Mouse (Mus musculus) layer of hippocampus, postnatal 36 days (tissue): ENCODE measurements around the gene Cgnl1. TPM values are rescaled to one million over a fixed set of nuclear protein-coding genes. Genes with fewer than 3 reads are reported as not detected.

Experiments
- DNase-seq, 2 experiments: peaks; one replicate each; pipeline ENCODE4 v3.0.0; 2022
- total RNA-seq, 2 experiments: library from RNA; stranded (reverse); gene quantifications; 2 replicates each; pipeline ENCODE4 v1.2.3; 2021

The Cgnl1 gene
- total RNA-seq, 2 experiments from 2014 or later: 8.4 to 10.0 TPM

- no peak for DNase-seq
Observed at GRCm38 (mm10) chr9:71666432-71666831, 105.0 kb downstream of the Cgnl1 start.

DNA sequence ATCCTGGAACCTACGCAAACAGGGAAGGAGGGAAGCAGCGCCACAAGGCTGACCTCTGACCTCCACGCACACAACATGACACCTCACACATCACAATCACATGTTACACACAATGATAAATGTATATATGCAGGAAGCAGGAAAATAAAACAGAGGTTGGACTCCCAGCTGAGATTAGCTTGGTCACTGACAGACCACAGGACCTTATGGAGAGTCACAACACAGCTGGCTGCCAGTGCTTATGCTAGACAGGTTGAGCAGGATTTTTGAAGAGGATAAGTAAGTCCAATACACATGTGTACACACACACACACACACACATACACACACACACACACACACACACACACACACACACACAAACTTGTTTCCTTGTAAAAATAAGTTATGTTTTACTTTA is 105.9 kb downstream of the Cgnl1 start:
- no peak for DNase-seq

DNA sequence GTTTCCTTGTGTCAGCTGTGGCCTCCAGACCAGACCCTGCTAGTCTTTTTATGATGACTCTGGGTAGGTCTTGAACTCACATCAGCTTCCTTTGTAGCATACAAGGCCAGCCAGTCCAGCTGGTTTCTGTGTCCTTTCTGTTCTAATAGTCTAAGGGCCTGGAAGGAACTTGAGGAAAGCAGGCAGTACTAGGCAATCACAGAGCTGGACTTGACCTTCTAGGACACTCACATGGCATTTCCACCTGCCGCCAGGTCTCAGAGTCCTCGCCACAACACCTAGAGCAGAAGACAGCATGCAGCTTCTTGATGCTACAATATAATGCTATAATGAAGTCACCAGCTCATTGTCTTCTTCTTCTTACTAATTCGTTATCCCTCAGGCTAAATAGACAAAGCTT is 106.5 kb downstream of the Cgnl1 start:
- no peak for DNase-seq

DNA sequence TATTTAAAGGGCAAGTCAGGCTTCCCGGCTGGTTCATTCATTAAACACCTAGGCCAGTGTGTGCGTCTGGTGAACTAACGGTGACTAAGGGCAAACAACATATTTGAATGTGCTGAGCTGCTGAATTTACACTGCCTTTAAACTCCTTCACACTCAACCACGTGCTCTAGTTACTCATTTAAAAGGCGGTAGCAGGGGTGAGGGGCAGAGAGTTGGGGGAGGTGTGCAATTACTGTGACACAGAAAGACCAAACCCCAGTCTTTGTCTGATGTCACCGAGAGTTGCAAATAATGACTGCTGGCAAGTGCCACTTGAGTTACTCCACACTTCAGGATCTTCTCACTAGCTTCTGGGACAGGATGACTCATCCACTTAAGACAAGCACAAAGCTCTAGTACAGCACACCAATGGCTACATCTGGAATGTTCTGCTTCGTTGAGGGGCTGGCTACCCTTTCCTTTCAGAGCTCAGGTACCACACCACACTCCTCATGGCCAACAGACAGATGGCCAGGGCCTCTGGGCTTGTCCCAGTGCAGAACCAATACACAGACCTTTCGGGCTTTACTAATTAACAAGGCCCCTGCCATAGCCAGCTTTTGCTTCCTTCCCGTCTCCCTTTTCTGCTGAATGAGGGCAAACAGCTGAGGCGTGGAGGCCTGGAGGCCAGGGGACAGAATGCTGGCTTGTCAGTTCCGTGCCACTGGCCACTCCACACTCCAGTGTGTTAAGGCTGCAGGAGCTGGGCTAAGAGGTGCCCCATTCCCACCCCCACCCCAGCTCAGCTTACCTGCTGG is 107.8 kb downstream of the Cgnl1 start:
- no peak for DNase-seq

DNA sequence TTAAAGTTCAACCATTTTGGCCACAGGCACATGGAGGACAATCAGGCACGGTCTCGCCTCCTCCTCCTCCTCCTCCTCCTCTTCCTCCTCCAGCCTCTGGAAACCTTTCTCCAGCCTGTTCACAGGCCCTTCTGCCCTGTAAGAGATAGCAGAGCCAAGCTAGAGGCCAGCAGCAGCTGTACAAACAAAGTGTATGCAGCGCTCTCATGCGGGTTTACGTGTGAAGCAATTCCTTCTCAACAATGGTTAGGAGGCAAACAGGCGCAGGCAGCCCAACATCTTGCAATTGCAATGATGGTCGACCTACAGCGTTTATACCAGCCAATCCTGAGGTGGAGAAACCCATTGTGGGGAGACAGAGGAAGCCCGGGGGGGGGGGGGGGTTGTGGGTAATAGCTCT is 110.9 kb downstream of the Cgnl1 start:
- DNase-seq: no peak

DNA sequence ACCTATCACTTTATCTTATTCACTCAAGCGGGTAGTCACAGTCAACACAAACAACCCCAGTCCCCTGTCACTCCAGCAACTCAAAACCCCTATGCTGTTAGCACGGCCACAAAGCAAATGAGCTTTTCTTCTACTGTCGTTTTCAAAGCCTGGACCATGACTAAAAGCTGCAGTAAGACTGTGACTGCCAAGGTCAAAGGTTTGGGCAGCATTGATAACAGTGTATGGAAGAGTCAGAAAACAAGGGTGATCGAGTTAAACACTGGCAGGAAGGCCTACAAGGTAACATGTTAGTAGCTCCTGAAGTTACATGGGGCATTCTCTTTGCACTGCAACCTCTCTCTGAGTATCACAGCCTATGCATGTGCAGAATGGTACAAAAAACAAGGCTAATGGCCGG is 111.7 kb downstream of the Cgnl1 start:
- no peak for DNase-seq

DNA sequence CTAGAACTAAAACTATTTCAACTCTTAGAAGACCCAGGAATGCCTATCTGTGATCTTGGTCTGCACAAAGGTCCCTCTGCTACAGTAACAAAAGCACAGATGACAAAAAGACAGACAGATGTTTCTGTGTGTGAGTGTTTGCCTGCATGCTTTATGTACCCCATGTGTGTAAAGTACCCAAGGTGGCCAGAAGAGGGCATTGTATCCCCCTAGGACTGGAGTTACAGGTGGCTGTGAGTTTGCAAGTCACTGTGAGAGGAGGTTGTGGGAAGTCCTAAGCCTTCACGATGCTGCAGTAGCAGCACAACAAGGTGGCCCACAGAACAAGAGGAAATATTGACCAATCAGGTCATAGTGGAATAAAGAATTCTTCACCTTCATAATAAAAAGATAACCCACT is 114.2 kb downstream of the Cgnl1 start:
- DNase-seq: no peak

DNA sequence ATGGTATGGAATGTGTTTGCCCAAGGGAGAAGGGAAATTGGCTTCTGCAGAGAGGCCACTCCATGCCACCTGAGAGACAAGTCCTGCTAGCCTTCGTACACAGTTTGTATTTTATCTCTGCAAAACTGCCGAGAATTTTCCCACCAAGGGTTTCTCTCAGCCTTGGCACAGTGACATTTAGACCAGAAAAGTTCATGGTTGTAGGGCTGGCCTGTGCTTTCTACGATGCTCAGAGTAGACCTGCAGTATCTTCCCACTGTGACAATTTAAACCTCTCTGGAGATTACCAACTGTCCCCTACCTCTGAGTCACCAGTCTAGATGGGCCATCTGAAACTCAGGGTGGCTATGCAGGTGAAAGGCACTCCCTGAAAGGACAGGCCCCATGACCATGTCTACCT is 116.5 kb downstream of the Cgnl1 start:
- no peak for DNase-seq

DNA sequence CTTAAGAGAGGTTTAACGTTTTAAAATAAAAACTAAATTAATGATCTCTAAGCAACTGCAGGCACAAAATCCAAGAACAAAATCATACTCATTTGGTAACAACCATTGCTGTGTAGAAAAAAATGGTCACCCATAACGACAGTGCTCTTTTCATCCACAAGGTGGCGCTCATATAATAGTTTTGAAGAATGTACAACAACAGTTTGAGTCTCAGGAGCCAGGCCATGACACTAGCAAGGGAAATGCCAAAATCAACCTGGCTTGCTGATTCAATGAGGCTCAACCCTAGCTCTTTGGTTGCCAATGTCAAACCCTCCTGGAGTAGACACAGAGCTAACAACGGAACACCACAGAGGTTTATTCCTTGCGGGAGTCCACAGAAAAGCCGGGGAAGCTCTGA is 125.3 kb downstream of the Cgnl1 start:
- peak; percentile 37 to 60 for DNase-seq

GRCm38 (mm10) chr9:71643611-71644010 is 127.8 kb downstream of the Cgnl1 start:
- no peak for DNase-seq

- DNase-seq: no peak
Observed at GRCm38 (mm10) chr9:71642270-71642669, 129.1 kb downstream of the Cgnl1 start.

GRCm38 (mm10) chr9:71640361-71640927 is 131.0 kb downstream of the Cgnl1 start:
- no peak for DNase-seq

- no peak for DNase-seq
Observed at GRCm38 (mm10) chr9:71638198-71638597, 133.2 kb downstream of the Cgnl1 start.

- no peak for DNase-seq
Observed at GRCm38 (mm10) chr9:71636854-71637253, 134.5 kb downstream of the Cgnl1 start.

- DNase-seq: no peak
Observed at GRCm38 (mm10) chr9:71635627-71636026, 135.8 kb downstream of the Cgnl1 start.

GRCm38 (mm10) chr9:71634916-71635315 is 136.5 kb downstream of the Cgnl1 start:
- no peak for DNase-seq

DNA sequence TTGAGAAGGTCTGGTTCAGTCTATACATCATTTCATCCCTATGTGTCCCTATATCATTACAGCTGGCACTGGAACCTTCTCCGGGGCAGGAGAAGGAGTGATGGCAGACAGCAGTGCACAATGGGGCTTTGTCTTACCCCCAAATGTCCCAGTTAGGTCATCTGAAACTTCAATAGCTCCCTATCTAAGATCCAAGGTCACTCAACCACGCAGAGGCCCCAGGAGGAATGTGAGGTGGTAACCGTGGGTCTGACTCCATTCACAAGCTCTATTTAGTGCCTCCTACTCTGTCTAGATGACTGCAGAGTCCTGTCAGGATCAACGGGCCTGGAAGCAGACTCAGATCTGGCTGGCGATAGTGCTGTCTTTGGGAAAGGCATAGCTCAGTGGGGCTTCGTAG is 142.5 kb downstream of the Cgnl1 start:
- DNase-seq: no peak

GRCm38 (mm10) chr9:71628286-71628685 is 143.1 kb downstream of the Cgnl1 start:
- no peak for DNase-seq

DNA sequence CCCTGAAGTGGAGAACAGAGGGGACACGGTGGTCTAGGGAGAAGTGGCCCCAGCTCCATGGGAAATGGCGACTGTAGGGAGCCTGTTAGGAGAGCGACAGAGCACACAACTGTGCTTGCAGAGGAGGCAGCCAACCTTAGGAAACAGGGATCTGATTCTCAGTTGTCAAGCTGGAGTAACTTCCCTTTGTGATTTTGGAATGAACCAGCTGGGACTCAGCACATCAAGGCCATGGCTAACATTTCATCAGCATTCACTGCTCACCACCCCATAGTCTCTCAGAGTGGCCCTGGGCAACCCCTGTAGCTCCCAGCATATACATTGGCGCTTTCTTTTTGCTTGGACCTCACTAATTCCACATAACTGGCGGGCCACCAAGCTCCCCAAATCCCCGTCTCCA is 145.4 kb downstream of the Cgnl1 start:
- no peak for DNase-seq

DNA sequence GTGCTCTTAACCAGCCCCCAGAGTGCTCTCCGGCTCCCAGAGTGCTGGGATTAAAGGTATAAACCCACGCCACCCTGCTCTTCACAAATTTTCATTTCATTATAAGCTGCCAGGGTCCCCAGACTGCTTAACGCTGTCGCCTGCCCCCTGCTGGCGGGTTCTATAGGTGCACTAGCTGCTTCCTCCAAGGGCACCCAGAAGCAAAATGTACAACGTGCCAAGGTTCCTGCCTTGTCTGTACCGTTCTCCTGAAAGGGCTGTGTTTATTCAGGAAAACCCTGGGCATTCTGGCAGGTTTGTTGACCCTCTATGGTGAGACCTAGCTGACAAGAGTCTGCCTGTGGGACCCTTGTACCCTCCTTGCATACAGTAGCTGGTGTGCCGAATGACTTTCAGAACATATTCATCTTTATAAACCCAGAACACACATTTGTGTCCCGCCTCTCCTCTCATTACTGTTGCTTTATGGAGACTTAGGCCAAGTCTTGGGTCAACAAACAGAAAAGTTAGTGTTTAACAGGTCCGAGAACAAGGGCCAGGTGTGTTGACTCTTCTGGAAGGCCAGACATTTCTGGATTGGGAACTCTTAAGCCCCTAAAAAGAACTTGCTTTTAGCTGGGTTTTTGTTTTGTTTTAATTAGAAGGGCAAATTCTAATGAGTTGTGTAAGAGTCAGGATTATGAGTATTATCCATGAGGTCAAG is 146.5 kb downstream of the Cgnl1 start:
- peak; percentile 27 to 45 for DNase-seq

DNA sequence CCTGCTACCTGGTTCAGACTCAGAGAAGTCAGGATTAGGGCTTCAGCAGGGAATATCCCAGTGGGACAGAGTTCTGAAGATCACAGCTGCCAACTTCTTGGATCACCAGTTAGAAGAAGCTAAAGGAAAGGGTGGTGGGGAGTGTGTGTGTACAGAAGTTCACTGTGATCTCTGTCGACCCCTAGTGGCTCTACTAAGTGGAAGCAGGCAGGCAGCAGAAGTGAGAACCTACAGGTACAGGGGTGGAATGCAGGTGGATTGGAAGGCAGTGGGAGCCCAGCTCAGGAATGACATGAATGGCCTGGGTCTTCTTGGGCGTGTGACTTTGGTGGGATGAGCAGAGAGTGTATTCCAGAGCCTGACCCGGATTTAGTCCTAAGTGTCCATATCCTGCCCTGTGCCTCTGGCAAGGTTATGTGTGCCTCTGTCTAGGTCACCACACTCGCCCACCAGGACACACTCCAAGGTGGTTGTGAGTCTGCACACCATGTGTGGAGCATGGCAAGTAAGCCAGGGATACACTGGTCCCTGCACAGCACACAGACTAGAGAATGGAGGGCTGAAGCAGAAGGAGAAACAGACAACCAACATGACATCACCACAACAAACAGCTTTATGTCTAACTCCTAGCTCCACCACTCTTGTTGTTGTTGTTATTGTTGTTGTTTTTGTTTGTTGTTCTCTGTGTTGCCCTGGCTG is 147.4 kb downstream of the Cgnl1 start:
- DNase-seq: peak in 1 of 2 experiments; percentile 11

- no peak for DNase-seq
Observed at GRCm38 (mm10) chr9:71622593-71622992, 148.8 kb downstream of the Cgnl1 start.

GRCm38 (mm10) chr9:71621968-71622367 is 149.4 kb downstream of the Cgnl1 start:
- no peak for DNase-seq
